Mouse (Mus musculus) kidney, postnatal 25 days (tissue): ENCODE data around the gene Plxna1.

Source experiments
- DNase-seq, 2 experiments: peaks; one replicate each; pipeline ENCODE4 v3.0.0; 2021; ENCODE audit warnings: mixed read lengths in 2 of 2

Plxna1 gene

GRCm38 (mm10) chr6:89327746-89328491 is 34.5 kb downstream of the Plxna1 start:
- DNase-seq: no peak

- no peak for DNase-seq
Measured at GRCm38 (mm10) chr6:89324842-89325241, 37.6 kb downstream of the Plxna1 start.

GRCm38 (mm10) chr6:89315263-89315662 is 47.2 kb downstream of the Plxna1 start:
- no peak for DNase-seq

- DNase-seq: no peak
Measured at GRCm38 (mm10) chr6:89311518-89311917, 50.9 kb downstream of the Plxna1 start.

GRCm38 (mm10) chr6:89310236-89310635 is 52.2 kb downstream of the Plxna1 start:
- DNase-seq: no peak

GRCm38 (mm10) chr6:89308213-89308973 is 54.0 kb downstream of the Plxna1 start:
- no peak for DNase-seq

GRCm38 (mm10) chr6:89304375-89305058 is 57.9 kb downstream of the Plxna1 start:
- DNase-seq: no peak

- no peak for DNase-seq
Measured at GRCm38 (mm10) chr6:89299818-89300217, 62.6 kb downstream of the Plxna1 start.

- DNase-seq: peak; percentile 62 to 86
Measured at GRCm38 (mm10) chr6:89296909-89297695, 65.3 kb downstream of the Plxna1 start.

- DNase-seq: no peak
Measured at GRCm38 (mm10) chr6:89296001-89296709, 66.3 kb downstream of the Plxna1 start.

- no peak for DNase-seq
Measured at GRCm38 (mm10) chr6:89294621-89295020, 67.8 kb downstream of the Plxna1 start.

- DNase-seq: no peak
Measured at GRCm38 (mm10) chr6:89291494-89291893, 70.9 kb downstream of the Plxna1 start.

GRCm38 (mm10) chr6:89288156-89288555 is 74.3 kb downstream of the Plxna1 start:
- DNase-seq: no peak

- DNase-seq: no peak
Measured at GRCm38 (mm10) chr6:89286700-89287428, 75.6 kb downstream of the Plxna1 start.

- no peak for DNase-seq
Measured at GRCm38 (mm10) chr6:89286286-89286655, 76.1 kb downstream of the Plxna1 start.

GRCm38 (mm10) chr6:89285561-89286285 is 76.7 kb downstream of the Plxna1 start:
- peak in 1 of 2 experiments; percentile 10 for DNase-seq

- no peak for DNase-seq
Measured at GRCm38 (mm10) chr6:89285116-89285515, 77.3 kb downstream of the Plxna1 start.

GRCm38 (mm10) chr6:89283095-89283494 is 79.3 kb downstream of the Plxna1 start:
- DNase-seq: no peak

GRCm38 (mm10) chr6:89282626-89283025 is 79.8 kb downstream of the Plxna1 start:
- no peak for DNase-seq

GRCm38 (mm10) chr6:89281492-89282332 is 80.7 kb downstream of the Plxna1 start:
- no peak for DNase-seq
